Mouse (Mus musculus) lung, adult 2 months (tissue): Measurements from ENCODE around the gene Gpx3. TPM values are rescaled to one million over a fixed set of nuclear protein-coding genes. Genes with fewer than 3 reads are reported as not detected.

Experiments used
- DNase-seq: peaks from one replicate; pipeline ENCODE4 v3.0.0; 2022
- H3K4me1 ChIP-seq: fragments of 200-500 bp; 2 replicates; pipeline ENCODE4 v1.6.1; 2011; ENCODE audit warnings: low read length; ENCODE audit not compliant: control insufficient read depth, insufficient read depth
- H3K4me3 ChIP-seq: fragments of 200-500 bp; replicated peaks from 2 replicates; pipeline ENCODE3; 2011; ENCODE audit warnings: low read depth, mild to moderate bottlenecking, control low read depth, low read length; ENCODE audit errors: extremely low read depth
- CTCF ChIP-seq: fragments of 200-500 bp; IDR thresholded peaks from 2 replicates; pipeline ENCODE4 v1.5.1; 2011; ENCODE audit warnings: mild to moderate bottlenecking, low read length, control low read depth; ENCODE audit not compliant: insufficient read depth
- POLR2A ChIP-seq: fragments of 200-500 bp; IDR thresholded peaks from 2 replicates; pipeline ENCODE4 v1.6.1; 2011; ENCODE audit warnings: low read depth, mild to moderate bottlenecking, control low read depth, low read length, borderline replicate concordance; ENCODE audit errors: extremely low read depth
- WGBS: fragments of 180-500 bp; shearing (Covaris S2); methylation state at CpG from one replicate; pipeline ENCODE4 v1.1.7; 2018; 5-methylcytosine and 5-hydroxymethylcytosine counted together
- polyA plus RNA-seq: library from polyadenylated mRNA; depleted of rRNA; stranded (reverse); fragments of >200 nt; gene quantifications from 2 replicates; pipeline ENCODE4 v1.2.3, GENCODE M21; 2012

Gene Gpx3
- polyA plus RNA-seq, 1 experiment: 693 TPM

DNA sequence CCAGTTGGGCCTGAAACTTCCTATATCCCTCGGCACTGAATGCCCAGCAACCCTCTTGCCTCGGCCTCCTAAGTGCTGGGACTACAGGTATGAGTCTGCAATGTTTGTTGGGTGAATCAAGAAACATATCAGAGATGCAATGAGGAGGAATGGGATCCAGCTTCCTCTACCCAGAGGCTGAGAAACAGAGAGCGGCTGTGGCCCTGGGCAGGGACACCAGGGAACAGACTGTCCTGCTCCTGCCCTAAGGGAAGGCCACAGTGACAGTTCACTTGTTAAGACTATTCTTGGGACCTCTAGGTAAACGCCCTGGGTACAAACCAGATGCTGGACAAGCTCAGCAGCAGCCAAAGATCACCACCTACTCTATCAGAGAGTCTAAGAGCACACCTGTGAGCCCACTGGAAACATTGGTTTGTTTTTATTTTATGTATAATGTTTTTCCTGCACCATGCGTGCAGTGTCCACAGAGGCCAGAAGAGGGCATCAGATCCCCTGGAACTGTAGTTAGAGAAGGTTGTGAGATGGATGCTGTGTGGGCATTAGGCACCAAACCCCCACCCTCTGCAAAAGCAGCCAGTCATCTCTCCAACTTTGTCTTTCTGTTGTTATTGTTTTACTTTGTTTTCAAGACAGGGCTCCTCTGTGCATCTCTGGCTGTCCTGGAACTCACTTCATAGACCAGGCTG is 29.3 kb downstream of the Gpx3 start:
- WGBS: 69% methylated on average over 5 of the region's 5 CpGs
- TF ChIP-seq CTCF: peak; percentile 78
- TF ChIP-seq POLR2A: no peak
- Histone ChIP-seq H3K4me1 (0 out of 2 replicates have a peak, but pooled peaks cover 2% of the 10 kb centered on the region), H3K4me3 (no peak overlapping the region)
- DNase-seq: peak; percentile 53

- no peak for DNase-seq
- H3K4me3 ChIP-seq: no peak overlapping the region
- H3K4me1 ChIP-seq: peaks cover 4% of the 10 kb centered on the region; the same call in 1 of the 2 replicates
- 90% methylated on average over 6 of the region's 6 CpGs for WGBS
- no peak for TF ChIP-seq CTCF
- no peak for TF ChIP-seq POLR2A
Observed at GRCm38 (mm10) chr11:54932540-54932939, 30.3 kb downstream of the Gpx3 start.

GRCm38 (mm10) chr11:54934198-54934597 is 31.9 kb downstream of the Gpx3 start:
- no peak for DNase-seq
- Histone ChIP-seq H3K4me1 (peaks cover 3% of the 10 kb centered on the region; the same call in 1 of the 2 replicates), H3K4me3 (no peak overlapping the region)
- WGBS: 83% methylated on average over 7 of the region's 7 CpGs
- TF ChIP-seq POLR2A: no peak

- DNase-seq: peak; percentile 58
- TF ChIP-seq CTCF (no peak), POLR2A (no peak)
- H3K4me1 ChIP-seq: peaks cover 2% of the 10 kb centered on the region; the same call in 1 of the 2 replicates
- H3K4me3 ChIP-seq: no peak overlapping the region
- WGBS: 42% methylated on average over 12 of the region's 12 CpGs
Observed at GRCm38 (mm10) chr11:54936035-54936770, 34.0 kb downstream of the Gpx3 start.

GRCm38 (mm10) chr11:54936771-54937140 is 34.5 kb downstream of the Gpx3 start:
- 71% methylated on average over 3 of the region's 3 CpGs for WGBS
- H3K4me1 ChIP-seq: peaks cover 2% of the 10 kb centered on the region; the same call in 1 of the 2 replicates
- H3K4me3 ChIP-seq: no peak overlapping the region
- DNase-seq: no peak
- TF ChIP-seq POLR2A (no peak), CTCF (no peak)

DNA sequence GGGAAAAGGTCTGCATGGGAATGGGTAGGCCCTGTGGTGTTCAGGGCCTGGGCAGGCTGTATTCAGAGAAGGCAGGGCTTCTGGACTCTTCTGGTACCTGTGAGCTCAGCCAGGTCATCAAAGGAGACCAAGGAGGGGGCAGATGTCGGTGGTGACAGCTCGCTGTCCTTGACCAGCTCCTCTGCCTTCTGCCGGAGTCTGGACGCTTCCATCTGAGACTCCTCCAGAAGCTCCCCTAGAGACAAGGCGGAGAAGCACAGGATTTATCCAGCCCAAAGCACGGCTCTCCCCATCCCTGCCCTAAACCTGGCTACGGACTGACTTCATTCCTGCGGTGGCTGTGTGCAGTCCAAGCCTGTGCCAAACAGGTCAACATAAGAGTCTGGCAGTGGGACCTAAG is 37.2 kb downstream of the Gpx3 start:
- Histone ChIP-seq H3K4me3 (no peak overlapping the region), H3K4me1 (peaks cover 2% of the 10 kb centered on the region; the same call in 1 of the 2 replicates)
- WGBS: 86% methylated on average over 8 of the region's 8 CpGs
- DNase-seq: no peak
- TF ChIP-seq CTCF: no peak
- no peak for TF ChIP-seq POLR2A

GRCm38 (mm10) chr11:54940056-54940455 is 37.8 kb downstream of the Gpx3 start:
- Histone ChIP-seq H3K4me1 (peaks cover 2% of the 10 kb centered on the region; the same call in 1 of the 2 replicates), H3K4me3 (no peak overlapping the region)
- 74% methylated on average over 7 of the region's 7 CpGs for WGBS
- no peak for TF ChIP-seq POLR2A
- no peak for TF ChIP-seq CTCF
- no peak for DNase-seq

DNA sequence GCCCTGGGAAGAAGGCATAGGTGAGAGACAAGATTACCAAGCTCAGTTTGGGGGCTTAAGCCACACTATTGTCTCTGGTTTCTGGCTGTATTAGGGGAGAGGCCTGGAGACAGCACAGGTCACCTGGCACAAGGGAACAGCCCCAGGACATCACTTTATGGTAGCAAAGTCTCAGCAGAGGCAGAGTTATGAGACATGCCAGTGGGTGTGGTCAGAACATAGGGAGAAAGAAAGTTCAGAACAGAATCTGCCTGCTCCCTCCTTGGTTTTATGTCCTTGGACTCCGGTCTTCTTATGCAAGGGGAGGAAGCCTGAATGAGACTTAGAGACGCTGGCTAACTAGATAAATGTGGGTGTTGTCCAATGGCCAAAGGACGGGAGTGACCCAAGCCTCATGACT is 42.4 kb downstream of the Gpx3 start:
- DNase-seq: no peak
- Histone ChIP-seq H3K4me3 (no peak overlapping the region), H3K4me1 (no peaks in the 10 kb centered on the region)
- no peak for TF ChIP-seq CTCF
- no peak for TF ChIP-seq POLR2A
- WGBS: 69% methylated on average over 3 of the region's 3 CpGs

DNA sequence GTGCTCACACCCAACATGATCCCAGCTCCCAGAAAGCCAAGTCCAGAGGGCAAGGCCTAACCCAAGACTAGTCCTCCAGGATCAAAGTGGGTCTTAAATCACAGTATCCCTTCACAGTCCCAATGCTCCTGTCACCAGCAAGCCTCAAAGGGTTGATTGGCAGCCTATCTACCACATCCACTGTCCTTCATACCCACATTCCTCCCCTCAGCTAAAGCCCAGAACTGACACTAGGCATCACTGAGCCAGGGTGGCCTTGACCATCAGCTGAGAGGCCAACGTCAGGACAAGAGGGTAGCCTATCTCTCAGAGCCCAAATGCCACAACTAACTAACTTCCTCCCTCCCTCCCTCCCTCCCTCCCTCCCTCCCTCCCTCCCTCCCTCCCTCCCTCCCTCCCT is 47.5 kb downstream of the Gpx3 start:
- TF ChIP-seq POLR2A (no peak), CTCF (no peak)
- no peak for DNase-seq
- Histone ChIP-seq H3K4me1 (no peaks in the 10 kb centered on the region; the same call in 1 of the 2 replicates), H3K4me3 (no peak overlapping the region)
- WGBS: 47% methylated on average over 1 of the region's 1 CpGs
